Mouse (Mus musculus) C2C12 (cell line): ENCODE results near the gene Galnt7.

Source experiments
- CEBPB ChIP-seq: IDR thresholded peaks from one replicate; pipeline ENCODE4 v1.6.1; 2011; ENCODE audit warnings: low read depth, mild to moderate bottlenecking, control low read depth, moderate library complexity
- CTCF ChIP-seq: IDR thresholded peaks from one replicate; pipeline ENCODE4 v1.5.1; 2011; ENCODE audit not compliant: control insufficient read depth, insufficient read depth, insufficient read length

- TF ChIP-seq CTCF: no peak
- TF ChIP-seq CEBPB: no peak
These were observed 23.8 kb downstream of the Galnt7 start for GRCm38 (mm10) chr8:57628787-57629664.
